Mouse (Mus musculus) C2C12 (cell line): Measurements from ENCODE around the gene Col24a1. TPM values are rescaled to one million over a fixed set of nuclear protein-coding genes. Genes with fewer than 3 reads are reported as not detected.

ENCODE experiments used
- H3K27me3 ChIP-seq: one replicate; pipeline ENCODE4 v1.6.1; 2011; ENCODE audit not compliant: control insufficient read depth, insufficient read depth, insufficient read length
- H3K36me3 ChIP-seq: one replicate; pipeline ENCODE4 v1.6.1; 2011; ENCODE audit not compliant: control insufficient read depth, insufficient read depth
- H3K4me3 ChIP-seq: one replicate; pipeline ENCODE4 v1.5.1; 2011; ENCODE audit warnings: mild to moderate bottlenecking, control low read depth; ENCODE audit not compliant: poor library complexity, insufficient read depth, severe bottlenecking
- H3K79me2 ChIP-seq: one replicate; pipeline ENCODE4 v1.6.1; 2011; ENCODE audit not compliant: control insufficient read depth, insufficient read depth
- H3K79me3 ChIP-seq: one replicate; pipeline ENCODE4 v1.6.1; 2011; ENCODE audit warnings: low read depth, control low read depth
- H3ac ChIP-seq: one replicate; pipeline ENCODE3; 2011; ENCODE audit warnings: low read depth; ENCODE audit not compliant: control insufficient read depth, insufficient read length
- CEBPB ChIP-seq: IDR thresholded peaks from one replicate; pipeline ENCODE4 v1.6.1; 2011; ENCODE audit warnings: low read depth, mild to moderate bottlenecking, control low read depth, moderate library complexity
- CTCF ChIP-seq: IDR thresholded peaks from one replicate; pipeline ENCODE4 v1.5.1; 2011; ENCODE audit not compliant: control insufficient read depth, insufficient read depth, insufficient read length
- FOSL1 ChIP-seq: IDR thresholded peaks from one replicate; pipeline ENCODE4 v1.8.0; 2011; ENCODE audit warnings: mild to moderate bottlenecking, low read length; ENCODE audit not compliant: poor library complexity, insufficient read depth, severe bottlenecking
- MAX ChIP-seq: IDR thresholded peaks from one replicate; pipeline ENCODE4 v1.6.1; 2011; ENCODE audit warnings: mild to moderate bottlenecking, control low read depth
- MYOD1 ChIP-seq: IDR thresholded peaks from one replicate; pipeline ENCODE4 v1.6.1; 2011; ENCODE audit warnings: low read depth; ENCODE audit not compliant: control insufficient read depth, insufficient read length
- MYOG ChIP-seq: IDR thresholded peaks from one replicate; pipeline ENCODE4 v1.6.1; 2011; ENCODE audit not compliant: control insufficient read depth, insufficient read length; ENCODE audit errors: extremely low read depth
- USF1 ChIP-seq: IDR thresholded peaks from one replicate; pipeline ENCODE4 v1.6.1; 2011; ENCODE audit warnings: low read depth, mild to moderate bottlenecking, control low read depth, moderate library complexity
- long read RNA-seq, 2 experiments: library from polyadenylated mRNA; unstranded; transcript quantifications; one replicate each; pipeline ENCODE4 v2.0.0; 2019 to 2020
- polyA plus RNA-seq: library from polyadenylated mRNA; unstranded; fragments of >200 nt; fragmentation: generic; extraction: Trizol; gene quantifications from one replicate; pipeline ENCODE4 v1.2.1, GENCODE M21; 2012; ENCODE audit warnings: missing spikeins

Gene Col24a1
- polyA plus RNA-seq: 0.01 TPM
- long read RNA-seq, experiment 1: 0 reads
- long read RNA-seq, experiment 2: 0 reads

DNA sequence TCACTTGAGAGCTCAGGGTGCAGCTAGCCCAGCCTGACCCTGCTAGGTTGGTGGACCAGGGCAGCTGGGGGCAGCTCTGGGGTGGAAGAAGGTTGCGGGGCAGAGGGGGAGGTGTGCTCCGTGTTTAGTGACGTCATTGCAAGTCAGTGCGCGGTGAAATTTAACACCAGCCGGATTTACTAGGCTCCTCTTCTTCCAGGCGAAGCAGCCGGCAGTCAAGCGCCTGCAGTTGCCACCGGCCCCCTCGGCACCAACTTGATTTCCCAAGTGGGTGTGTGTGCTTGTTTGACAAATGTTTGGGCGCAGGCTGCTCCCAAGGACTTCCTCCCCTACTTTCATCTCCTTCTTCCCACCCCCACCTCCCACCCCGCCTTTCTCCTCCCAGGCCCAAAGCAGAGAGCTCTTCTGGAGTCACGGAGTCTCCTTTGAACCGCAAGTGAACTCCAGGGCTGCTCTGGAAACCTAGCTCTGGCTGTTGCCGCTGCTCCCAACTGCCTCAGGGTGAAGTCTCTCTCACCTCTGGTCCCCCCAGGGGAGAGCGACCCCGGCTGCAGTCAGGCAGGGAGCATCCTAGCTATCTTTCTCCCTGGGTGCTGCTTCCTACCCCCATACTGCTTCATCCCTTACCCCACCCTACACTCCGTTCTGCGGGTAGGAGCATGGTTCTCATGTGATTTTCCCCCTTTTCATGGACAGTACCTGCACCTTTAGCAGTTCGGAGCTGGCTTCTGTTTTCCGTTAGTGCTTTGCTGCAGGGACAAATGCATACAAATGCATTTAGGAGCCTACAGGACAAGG is at the start of gene Col24a1:
Col24a1 (plus strand) TSS at position 136 of the 798 bp plus-strand sequence.
- Histone ChIP-seq H3ac (no peak within 1 kb of the TSS), H3K79me3 (no peaks in the 10 kb centered on the region), H3K4me3 (no peak within 1 kb of the TSS), H3K27me3 (no peaks in the 10 kb centered on the region), H3K36me3 (no peaks in the 10 kb centered on the region), H3K79me2 (no peaks in the 10 kb centered on the region)
- TF ChIP-seq MYOG (no peak), CEBPB (no peak), FOSL1 (no peak), MAX (no peak), USF1 (no peak), CTCF (no peak), MYOD1 (no peak)

DNA sequence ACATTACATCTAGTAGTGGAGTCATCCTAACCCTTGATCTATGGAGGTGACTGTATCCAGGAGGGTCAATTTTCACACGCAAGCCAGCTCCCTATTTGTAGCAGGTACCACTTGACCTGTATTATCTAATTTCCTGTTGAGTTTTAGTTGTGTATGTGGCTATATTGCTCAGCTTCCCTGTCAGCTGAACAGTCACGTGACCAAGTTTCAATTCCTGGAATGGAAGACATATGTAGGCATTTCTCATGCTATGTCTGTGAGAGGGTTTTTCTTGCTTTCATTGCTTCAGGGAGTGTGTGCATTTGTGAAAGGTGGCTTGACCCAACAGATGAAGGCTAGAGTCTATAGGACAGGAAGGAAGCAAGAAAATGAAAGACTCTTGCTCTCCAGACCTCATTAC is 44.2 kb upstream of the Col24a1 start:
- no peak overlapping the region for H3K4me3 ChIP-seq
- no peak for TF ChIP-seq MAX
- no peak for TF ChIP-seq FOSL1
- TF ChIP-seq USF1: peak; percentile 30
- no peak for TF ChIP-seq CEBPB
- no peak overlapping the region for H3ac ChIP-seq
- H3K27me3 ChIP-seq: no peaks in the 10 kb centered on the region
- no peaks in the 10 kb centered on the region for H3K79me3 ChIP-seq
- no peaks in the 10 kb centered on the region for H3K79me2 ChIP-seq
- no peaks in the 10 kb centered on the region for H3K36me3 ChIP-seq

DNA sequence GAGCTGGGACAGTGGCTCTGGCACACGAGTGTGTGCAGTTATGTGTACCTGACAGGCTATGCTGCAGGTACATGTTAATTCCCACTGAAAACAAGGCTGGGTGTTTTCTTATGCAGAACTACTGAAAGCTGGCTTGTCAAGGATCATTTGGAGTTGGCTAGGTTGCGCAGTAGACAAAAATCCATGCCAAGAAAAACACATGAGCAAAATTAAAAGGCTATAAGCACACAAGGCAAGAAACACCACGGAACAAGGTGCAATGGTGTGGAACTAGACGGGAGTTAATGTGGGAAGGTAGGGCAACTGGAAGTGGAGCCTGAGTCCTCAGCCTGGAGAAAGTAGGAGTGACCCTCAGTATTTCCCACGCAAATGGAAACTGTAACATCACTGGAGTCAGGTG is 39.2 kb upstream of the Col24a1 start:
- H3K4me3 ChIP-seq: no peak overlapping the region
- no peaks in the 10 kb centered on the region for H3K79me2 ChIP-seq
- no peaks in the 10 kb centered on the region for H3K79me3 ChIP-seq
- H3K27me3 ChIP-seq: no peaks in the 10 kb centered on the region
- H3ac ChIP-seq: no peak overlapping the region
- no peak for TF ChIP-seq MYOG
- no peaks in the 10 kb centered on the region for H3K36me3 ChIP-seq

- Histone ChIP-seq H3K4me3 (no peak overlapping the region), H3K79me3 (no peaks in the 10 kb centered on the region), H3K27me3 (no peaks in the 10 kb centered on the region), H3ac (no peak overlapping the region), H3K79me2 (no peaks in the 10 kb centered on the region), H3K36me3 (no peaks in the 10 kb centered on the region)
- TF ChIP-seq USF1: no peak
- no peak for TF ChIP-seq CEBPB
- no peak for TF ChIP-seq MYOG
- no peak for TF ChIP-seq FOSL1
- no peak for TF ChIP-seq CTCF
These were observed 37.4 kb upstream of the Col24a1 start for GRCm38 (mm10) chr3:145254764-145255396.

GRCm38 (mm10) chr3:145256647-145257046 is 35.6 kb upstream of the Col24a1 start:
- Histone ChIP-seq H3K4me3 (no peak overlapping the region), H3ac (no peak overlapping the region), H3K36me3 (no peaks in the 10 kb centered on the region), H3K79me3 (no peaks in the 10 kb centered on the region), H3K79me2 (no peaks in the 10 kb centered on the region), H3K27me3 (no peaks in the 10 kb centered on the region)
- TF ChIP-seq CEBPB (peak; percentile 50), FOSL1 (no peak)

DNA sequence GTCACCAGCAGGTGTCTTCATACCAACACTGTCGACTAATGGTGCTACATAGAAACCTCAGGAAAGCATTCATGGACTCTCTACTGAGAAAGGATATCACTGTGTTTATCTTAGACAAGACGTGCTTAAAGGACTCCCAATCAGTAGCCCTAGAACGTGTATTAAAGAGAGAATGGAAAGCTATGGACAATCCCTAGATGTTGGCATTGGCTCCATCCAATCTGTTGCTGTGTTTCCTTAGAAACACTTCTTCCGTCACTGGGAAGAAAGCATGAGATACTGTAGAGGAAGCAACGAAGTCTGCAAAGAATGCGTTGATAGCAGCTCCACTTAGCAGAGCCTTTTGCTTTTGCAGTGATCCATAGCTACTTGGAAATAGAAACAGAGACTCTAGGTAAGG is 32.6 kb upstream of the Col24a1 start:
- no peaks in the 10 kb centered on the region for H3K79me2 ChIP-seq
- H3K79me3 ChIP-seq: no peaks in the 10 kb centered on the region
- no peak overlapping the region for H3K4me3 ChIP-seq
- no peak overlapping the region for H3ac ChIP-seq
- TF ChIP-seq CTCF: no peak
- no peak for TF ChIP-seq MYOD1
- no peak for TF ChIP-seq USF1
- TF ChIP-seq MAX: no peak
- TF ChIP-seq FOSL1: no peak
- TF ChIP-seq MYOG: no peak
- no peak for TF ChIP-seq CEBPB
- no peaks in the 10 kb centered on the region for H3K36me3 ChIP-seq
- no peaks in the 10 kb centered on the region for H3K27me3 ChIP-seq
